Mouse (Mus musculus) liver, embryonic 14.5 days (tissue): ENCODE measurements around the gene Dvl3. TPM values are rescaled to one million over a fixed set of nuclear protein-coding genes. Genes with fewer than 3 reads are reported as not detected.

Source experiments
- ATAC-seq: fragments of 200-750 bp; cut with Nextera tagmentation; 2 replicates; pipeline ENCODE4 v1.8.0; 2017; ENCODE audit warnings: moderate number of reproducible peaks, mild to moderate bottlenecking, moderate library complexity; ENCODE audit not compliant: insufficient read depth
- DNase-seq, 3 experiments: peaks; one replicate each; pipeline ENCODE4 v3.0.0-alpha.2; 2012 to 2013; ENCODE audit warnings: low read depth in 3 of 3, low spot score in 3 of 3
- H3K27ac ChIP-seq: fragments of 300-500 bp; sonication (generic); 2 replicates; pipeline ENCODE4 v1.5.1; 2014; ENCODE audit warnings: moderate library complexity, mild to moderate bottlenecking, control low read depth, inconsistent platforms
- H3K27me3 ChIP-seq: fragments of 300-500 bp; sonication (generic); 2 replicates; pipeline ENCODE4 v1.6.1; 2014; ENCODE audit warnings: mild to moderate bottlenecking, low read length, moderate library complexity; ENCODE audit not compliant: control insufficient read depth, insufficient read depth
- H3K36me3 ChIP-seq: fragments of 300-500 bp; sonication (generic); replicated peaks from 2 replicates; pipeline ENCODE4 v1.6.1; 2014; ENCODE audit warnings: low read depth; ENCODE audit not compliant: control insufficient read depth, insufficient read depth
- H3K4me1 ChIP-seq, 2 experiments: fragments of 200-500 bp in 1 of 2; fragments of 300-500 bp in 1 of 2; sonication (generic) in 1 of 2; replicated peaks; 2 replicates each; pipeline ENCODE4 v1.6.1; 2012 to 2014; ENCODE audit warnings: antibody characterized with exemption in 1 of 2, inconsistent platforms in 1 of 2, low read length in 1 of 2; ENCODE audit not compliant: control insufficient read depth in 2 of 2, insufficient read depth in 2 of 2
- H3K4me2 ChIP-seq: fragments of 300-500 bp; sonication (generic); 2 replicates; pipeline ENCODE4 v1.6.1; 2014; ENCODE audit warnings: low read depth, mild to moderate bottlenecking, control low read depth, moderate library complexity
- H3K4me3 ChIP-seq, 2 experiments: fragments of 200-500 bp in 1 of 2; fragments of 300-500 bp in 1 of 2; sonication (generic) in 1 of 2; 2 replicates each; pipeline ENCODE4 v1.5.1; 2012 to 2014; ENCODE audit warnings: low read depth in 2 of 2, low read length in 2 of 2, mild to moderate bottlenecking in 2 of 2, control low read depth in 1 of 2, inconsistent platforms in 1 of 2, moderate library complexity in 1 of 2; ENCODE audit not compliant: insufficient read depth in 1 of 2
- H3K9ac ChIP-seq: fragments of 300-500 bp; sonication (generic); replicated peaks from 2 replicates; pipeline ENCODE4 v1.6.1; 2014; ENCODE audit warnings: mild to moderate bottlenecking, control low read depth, moderate library complexity
- H3K9me3 ChIP-seq: fragments of 300-500 bp; sonication (generic); 2 replicates; pipeline ENCODE4 v1.6.1; 2016; ENCODE audit warnings: low read length, mixed read lengths; ENCODE audit not compliant: control insufficient read depth
- CTCF ChIP-seq: IDR thresholded peaks from 2 replicates; pipeline ENCODE4 v1.5.1; 2016; ENCODE audit warnings: antibody characterized with exemption, low read depth, control low read depth
- EP300 ChIP-seq: IDR thresholded peaks from 2 replicates; pipeline ENCODE4 v1.6.1; 2016; ENCODE audit warnings: antibody characterized with exemption, low read depth
- WGBS: fragments of 180-500 bp; shearing (Covaris S2); extraction: QIAGEN DNeasy Blood & Tissue Kit; methylation state at CpG from one replicate; pipeline ENCODE4 v1.1.7; 2014; ENCODE audit not compliant: insufficient replicate concordance; 5-methylcytosine and 5-hydroxymethylcytosine counted together
- polyA plus RNA-seq, 2 experiments: library from polyadenylated mRNA; depleted of rRNA in 1 of 2; stranded (reverse) in 1 of 2; unstranded in 1 of 2; fragments of >200 nt; fragmentation: Nextera tagmentation in 1 of 2; extraction: Ambion mirVana in 1 of 2; gene quantifications; 2 replicates each; pipeline versions ENCODE4 v1.2.1 to v1.2.3; 2012 to 2014

The Dvl3 gene
- polyA plus RNA-seq, 2 experiments, result 4.9 to 7.3 TPM

- ATAC-seq (no peak), DNase-seq (peak in 1 of 3 experiments; percentile 55)
- Histone ChIP-seq H3K9me3 (no peaks in the 10 kb centered on the region), H3K4me1 (peaks cover 17 to 26% of the 10 kb centered on the region in 2 experiments), H3K27ac (peak overlapping the region; percentile 89), H3K36me3 (peaks cover 45% of the 10 kb centered on the region), H3K4me3 (peak overlapping the region; percentile 88 to 98), H3K9ac (peak overlapping the region; percentile 86), H3K4me2 (peak overlapping the region; percentile 78), H3K27me3 (no peaks in the 10 kb centered on the region)
- TF ChIP-seq CTCF, result peak; percentile 39
- no peak for TF ChIP-seq EP300
- WGBS, result 28% methylated on average over 5 of the region's 5 CpGs
Observed at GRCm38 (mm10) chr16:20537071-20537471, 20.3 kb downstream of the Dvl3 start.

GRCm38 (mm10) chr16:20537601-20538320, 21.0 kb downstream of the Dvl3 start:
- H3K36me3 ChIP-seq, result peaks cover 50% of the 10 kb centered on the region
- no peak for DNase-seq
- ATAC-seq, result no peak
- peak overlapping the region; percentile 78 for H3K4me2 ChIP-seq
- peaks cover 17 to 26% of the 10 kb centered on the region in 2 experiments for H3K4me1 ChIP-seq
- H3K9ac ChIP-seq, result peak overlapping the region; percentile 86
- WGBS, result 27% methylated on average over 6 of the region's 6 CpGs
- H3K4me3 ChIP-seq, result peak overlapping the region; percentile 88 to 98
- H3K27me3 ChIP-seq, result no peaks in the 10 kb centered on the region
- H3K9me3 ChIP-seq, result no peaks in the 10 kb centered on the region
- TF ChIP-seq EP300 (no peak), CTCF (no peak)
- H3K27ac ChIP-seq, result peak overlapping the region; percentile 89

GRCm38 (mm10) chr16:20539649-20540048, 22.9 kb downstream of the Dvl3 start:
- DNase-seq, result no peak
- Histone ChIP-seq H3K4me1 (peaks cover 17 to 26% of the 10 kb centered on the region in 2 experiments), H3K4me3 (no peak overlapping the region), H3K9me3 (no peaks in the 10 kb centered on the region), H3K36me3 (peaks cover 65% of the 10 kb centered on the region), H3K27me3 (no peaks in the 10 kb centered on the region), H3K27ac (no peak overlapping the region), H3K4me2 (no peak overlapping the region), H3K9ac (no peak overlapping the region; the same call in 1 of the 2 replicates)
- WGBS, result 45% methylated on average over 3 of the region's 3 CpGs
- TF ChIP-seq CTCF (no peak), EP300 (no peak)
- no peak for ATAC-seq

GRCm38 (mm10) chr16:20540438-20540837, 23.7 kb downstream of the Dvl3 start:
- DNase-seq, result peak in 1 of 3 experiments; percentile 17
- Histone ChIP-seq H3K9me3 (no peaks in the 10 kb centered on the region), H3K27ac (no peak overlapping the region), H3K4me3 (no peak overlapping the region), H3K4me2 (no peak overlapping the region), H3K27me3 (no peaks in the 10 kb centered on the region), H3K36me3 (peaks cover 69% of the 10 kb centered on the region), H3K4me1 (peaks cover 17 to 26% of the 10 kb centered on the region in 2 experiments), H3K9ac (no peak overlapping the region)
- WGBS, result 37% methylated on average over 4 of the region's 4 CpGs
- no peak for ATAC-seq
- TF ChIP-seq EP300, result no peak
- no peak for TF ChIP-seq CTCF

- Histone ChIP-seq H3K36me3 (peaks cover 48% of the 10 kb centered on the region), H3K27me3 (no peaks in the 10 kb centered on the region), H3K4me2 (no peak overlapping the region), H3K27ac (no peak overlapping the region), H3K9me3 (no peaks in the 10 kb centered on the region), H3K4me3 (no peak overlapping the region), H3K4me1 (peaks cover 11 to 15% of the 10 kb centered on the region in 2 experiments), H3K9ac (no peak overlapping the region)
- TF ChIP-seq CTCF (no peak), EP300 (no peak)
- DNase-seq (no peak), ATAC-seq (no peak)
- WGBS, result 86% methylated on average over 10 of the region's 10 CpGs
Observed at GRCm38 (mm10) chr16:20545696-20546095, 28.9 kb downstream of the Dvl3 start.
